ENCODE assay signal across 15 mouse cellular contexts in genomic region chr9:60382526-60382925, GRCm38 (mm10).
"Had no signal": no experiment of that assay in that cellular context is flagged by ENCODE, and none has a peak within 500 bp of the region (broad histone marks: within the 10 kb centered on the region; RNA-seq: fewer than 3 reads in every experiment).

No protein-coding gene starts in this region.

- H3K27ac ChIP-seq: kidney, postnatal 0 days; limb, embryonic 13.5 days; liver, embryonic 14.5 days; neural tube, embryonic 13.5 days had no signal

- H3K9ac ChIP-seq: limb, embryonic 13.5 days; liver, embryonic 14.5 days; neural tube, embryonic 13.5 days had no signal

- H3K27me3 ChIP-seq: neural tube, embryonic 13.5 days had no signal

- H3K36me3 ChIP-seq: limb, embryonic 13.5 days; neural tube, embryonic 13.5 days had no signal

- H3K9me3 ChIP-seq: limb, embryonic 13.5 days; neural tube, embryonic 13.5 days had no signal

- ATAC-seq: intestine, postnatal 0 days; midbrain, embryonic 16.5 days had no signal

- H3K4me3 ChIP-seq: limb, embryonic 13.5 days; neural tube, embryonic 13.5 days had no signal

- H3K4me2 ChIP-seq: limb, embryonic 13.5 days; neural tube, embryonic 13.5 days had no signal

- DNase-seq: kidney, adult 9 months; kidney, postnatal 36 days; layer of hippocampus, adult 9-11 months; layer of hippocampus, postnatal 36 days; lung, adult 18-20 months; right cerebral cortex, postnatal 4 days; spleen, adult 18-20 months; thymus, adult 2 months; thymus, postnatal 25 days had no signal

- H3K4me1 ChIP-seq: neural tube, embryonic 13.5 days had no signal
